Mouse (Mus musculus) CH12.LX (cell line): ENCODE results near the gene Nhp2. TPM values are rescaled to one million over a fixed set of nuclear protein-coding genes. Genes with fewer than 3 reads are reported as not detected.

Experiments used
- DNase-seq: peaks from one replicate; pipeline ENCODE4 v3.0.0-alpha.2; 2013; ENCODE audit errors: extremely low read depth
- H3K27ac ChIP-seq: 2 replicates; pipeline ENCODE4 v1.5.1; 2012; ENCODE audit warnings: low read depth, mild to moderate bottlenecking, control low read depth, moderate library complexity; ENCODE audit not compliant: insufficient read depth
- H3K27me3 ChIP-seq: replicated peaks from 2 replicates; pipeline ENCODE3; 2012; ENCODE audit warnings: inconsistent platforms
- H3K36me3 ChIP-seq, 2 experiments: replicated peaks in 1 of 2; 2 replicates each; pipeline versions ENCODE3 to v1.6.1; 2012; ENCODE audit warnings: inconsistent platforms in 1 of 2, low read length in 1 of 2, mild to moderate bottlenecking in 1 of 2, mixed read lengths in 1 of 2, moderate library complexity in 1 of 2; ENCODE audit not compliant: control insufficient read depth in 1 of 2, insufficient read depth in 1 of 2
- H3K4me1 ChIP-seq, 2 experiments: 2 replicates each; pipeline ENCODE4 v1.6.1; 2012; ENCODE audit warnings: inconsistent platforms in 1 of 2, moderate library complexity in 1 of 2; ENCODE audit not compliant: insufficient read depth in 2 of 2, control insufficient read depth in 1 of 2
- H3K4me2 ChIP-seq: 2 replicates; pipeline ENCODE4 v1.6.1; 2012; ENCODE audit warnings: low read depth, mild to moderate bottlenecking, control low read depth; ENCODE audit not compliant: poor library complexity, insufficient read depth, severe bottlenecking
- H3K4me3 ChIP-seq, 3 experiments: fragments of 150-350 bp in 1 of 3; sonication (generic) in 1 of 3; replicated peaks in 1 of 3; 2 replicates each; pipeline versions ENCODE3 to v1.5.1; 2011 to 2012; ENCODE audit warnings: low read depth in 2 of 3, low read length in 2 of 3, mild to moderate bottlenecking in 2 of 3, moderate library complexity in 2 of 3, control low read depth in 1 of 3, improper control_type of control experiment in 1 of 3, inconsistent platforms in 1 of 3, mixed read lengths in 1 of 3; ENCODE audit not compliant: poor library complexity in 1 of 3
- H3K79me2 ChIP-seq: replicated peaks from 2 replicates; pipeline ENCODE4 v1.6.1; 2012; ENCODE audit warnings: mild to moderate bottlenecking, moderate library complexity; ENCODE audit not compliant: control insufficient read depth, poor library complexity, insufficient read depth, severe bottlenecking; ENCODE audit errors: extremely low read depth
- H3K9ac ChIP-seq: 2 replicates; pipeline ENCODE4 v1.6.1; 2012; ENCODE audit warnings: low read depth, mild to moderate bottlenecking, control low read depth, moderate library complexity; ENCODE audit not compliant: insufficient read depth
- H3K9me3 ChIP-seq: replicated peaks from 2 replicates; pipeline ENCODE3; 2012; ENCODE audit warnings: low read length, inconsistent platforms, mixed read lengths
- CHD2 ChIP-seq: IDR thresholded peaks from 2 replicates; pipeline ENCODE4 v1.6.1; 2011; ENCODE audit warnings: low read length, improper control_type of control experiment
- ELF1 ChIP-seq: IDR thresholded peaks from 2 replicates; pipeline ENCODE4 v1.6.1; 2014; ENCODE audit warnings: low read depth, mild to moderate bottlenecking, inconsistent platforms, low read length, improper control_type of control experiment
- GABPA ChIP-seq: IDR thresholded peaks from 2 replicates; pipeline ENCODE4 v1.6.1; 2012; ENCODE audit warnings: low read depth, low read length, improper control_type of control experiment, inconsistent platforms; ENCODE audit not compliant: insufficient replicate concordance
- IRF4 ChIP-seq: IDR thresholded peaks from 2 replicates; pipeline ENCODE4 v1.6.1; 2014; ENCODE audit warnings: low read depth, mild to moderate bottlenecking, inconsistent platforms, low read length, improper control_type of control experiment
- JUND ChIP-seq: conservative IDR thresholded peaks from 2 replicates; pipeline ENCODE4 v1.6.1; 2011; ENCODE audit warnings: low read depth, low read length, improper control_type of control experiment
- MAX ChIP-seq: IDR thresholded peaks from 2 replicates; pipeline ENCODE4 v1.6.1; 2011; ENCODE audit warnings: low read length, improper control_type of control experiment
- RCOR1 ChIP-seq: conservative IDR thresholded peaks from 2 replicates; pipeline ENCODE4 v1.6.1; 2012; ENCODE audit warnings: low read depth, mild to moderate bottlenecking, inconsistent platforms, low read length, improper control_type of control experiment
- SIN3A ChIP-seq: IDR thresholded peaks from 2 replicates; pipeline ENCODE4 v1.6.1; 2012; ENCODE audit warnings: low read length, improper control_type of control experiment, inconsistent platforms
- SMC3 ChIP-seq: IDR thresholded peaks from 2 replicates; pipeline ENCODE4 v1.6.1; 2011; ENCODE audit warnings: low read depth, low read length, improper control_type of control experiment
- TBP ChIP-seq: conservative IDR thresholded peaks from 2 replicates; pipeline ENCODE4 v1.6.1; 2011; ENCODE audit warnings: low read depth, low read length, improper control_type of control experiment
- UBTF ChIP-seq: IDR thresholded peaks from 2 replicates; pipeline ENCODE4 v1.6.1; 2012; ENCODE audit warnings: low read depth, mild to moderate bottlenecking, inconsistent platforms, low read length, improper control_type of control experiment, moderate library complexity
- USF2 ChIP-seq: conservative IDR thresholded peaks from 2 replicates; pipeline ENCODE4 v1.6.1; 2011; ENCODE audit warnings: low read depth, low read length, improper control_type of control experiment
- ZKSCAN1 ChIP-seq: IDR thresholded peaks from 2 replicates; pipeline ENCODE4 v1.6.1; 2012; ENCODE audit warnings: low read depth, inconsistent platforms, low read length, improper control_type of control experiment, borderline replicate concordance
- dilution Hi-C: fragments of 300-500 bp; cut with MboI; formaldehyde crosslinking; loops from 2 replicates; pipeline ENCODE4 v1.14.3; 2020; ENCODE audit warnings: low sequenced_read_pairs; ENCODE audit not compliant: extremely low pct_unique_long_range_greater_than_20kb, extremely low pct_ligation_motif_present
- in situ Hi-C: fragments of 300-500 bp; cut with MboI; formaldehyde crosslinking; loops from 3 replicates; pipeline ENCODE4 v1.14.3; 2019; ENCODE audit warnings: low sequenced_read_pairs, low pct_ligation_motif_present, low pct_unique_long_range_greater_than_20kb, mixed read lengths
- polyA plus RNA-seq: library from polyadenylated mRNA; unstranded; fragments of >175 nt; gene quantifications from 2 replicates; pipeline ENCODE4 v1.2.1, GENCODE M21; 2012; ENCODE audit warnings: low read depth; ENCODE audit not compliant: insufficient read length
- total RNA-seq, 2 experiments: library from RNA; depleted of rRNA; stranded (reverse); fragments of 300-350 nt in 1 of 2; fragments of >200 nt in 1 of 2; gene quantifications; 2 replicates each; pipeline ENCODE4 v1.2.3; 2012 to 2014

Gene Nhp2
- total and polyA plus RNA-seq, 3 experiments = 489 to 847 (median 722) TPM

DNA sequence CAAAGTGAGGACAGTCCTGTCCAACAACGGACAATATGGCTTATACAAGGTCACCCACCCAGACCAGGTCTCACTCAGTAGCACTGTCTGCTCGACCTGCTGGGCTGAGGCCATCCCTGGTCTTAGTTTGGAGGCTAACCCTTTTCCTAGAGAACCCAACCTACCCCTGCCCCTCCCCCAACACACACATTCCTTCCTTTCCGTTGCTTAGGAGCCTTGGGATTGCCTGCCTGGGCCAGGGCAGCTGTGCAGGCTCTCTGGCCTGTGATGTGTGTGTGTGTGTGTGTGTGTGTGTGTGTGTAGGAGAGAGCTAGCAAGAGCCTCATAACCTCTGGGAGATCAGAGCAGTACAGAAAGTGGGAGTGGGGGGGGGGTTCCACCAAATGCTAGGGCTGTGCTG lies 29.0 kb downstream of the Nhp2 start:
- peaks cover 6% of the 10 kb centered on the region; the same call in 1 of the 2 replicates for H3K79me2 ChIP-seq
- peak overlapping the region in 1 of 3 experiments; percentile 2 for H3K4me3 ChIP-seq
- peaks cover 44 to 64% of the 10 kb centered on the region in 2 experiments for H3K4me1 ChIP-seq
- peaks cover 9 to 28% of the 10 kb centered on the region in 2 experiments for H3K36me3 ChIP-seq
- in situ Hi-C loops = no loop called here
- H3K27ac ChIP-seq = no peak overlapping the region
- H3K9me3 ChIP-seq = peaks cover 8% of the 10 kb centered on the region
- dilution Hi-C loops = no loop called here
- H3K27me3 ChIP-seq = no peaks in the 10 kb centered on the region
- H3K9ac ChIP-seq = no peak overlapping the region
- H3K4me2 ChIP-seq = peak overlapping the region; percentile 8; the same call in 1 of the 2 replicates
- TF ChIP-seq UBTF (no peak), CHD2 (peak; percentile 37; the same call in 1 of the 2 replicates)
- DNase-seq = no peak

GRCm38 (mm10) chr11:51649111-51649888 lies 29.8 kb downstream of the Nhp2 start:
- peak overlapping the region; percentile 61 for H3K9ac ChIP-seq
- H3K4me3 ChIP-seq = peak overlapping the region; percentile 80 to 99 (median 80)
- peaks cover 8% of the 10 kb centered on the region for H3K9me3 ChIP-seq
- H3K36me3 ChIP-seq = peaks cover 5 to 26% of the 10 kb centered on the region in 2 experiments
- TF ChIP-seq MAX (peak; percentile 30; the same call in 1 of the 2 replicates), IRF4 (no peak), JUND (no peak), RCOR1 (no peak), TBP (no peak), GABPA (no peak)
- peaks cover 40 to 57% of the 10 kb centered on the region in 2 experiments for H3K4me1 ChIP-seq
- no peak for DNase-seq
- dilution Hi-C loops (no loop called here), in situ Hi-C loops (no loop called here)
- H3K79me2 ChIP-seq = peaks cover 6% of the 10 kb centered on the region; the same call in 1 of the 2 replicates
- H3K4me2 ChIP-seq = peak overlapping the region; percentile 41
- H3K27ac ChIP-seq = no peak overlapping the region
- no peaks in the 10 kb centered on the region for H3K27me3 ChIP-seq

DNA sequence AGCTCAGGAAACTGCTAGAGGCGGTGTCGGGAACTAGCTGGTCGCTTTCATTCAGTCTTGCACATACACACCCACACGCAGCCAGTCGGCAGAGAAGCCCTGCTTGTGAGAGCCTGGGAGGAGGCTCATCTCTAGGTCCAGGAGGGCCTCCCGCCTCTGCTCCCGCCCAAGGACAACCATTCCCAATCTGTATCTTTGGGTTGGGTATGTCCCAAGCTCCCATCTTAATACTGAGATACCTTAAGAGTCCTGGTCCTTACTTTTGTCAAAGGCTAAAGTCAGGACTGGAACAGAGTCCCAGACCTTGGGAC lies 30.3 kb downstream of the Nhp2 start:
- H3K9ac ChIP-seq = peak overlapping the region; percentile 61
- in situ Hi-C loops (no loop called here), dilution Hi-C loops (no loop called here)
- H3K9me3 ChIP-seq = peaks cover 8% of the 10 kb centered on the region
- H3K4me2 ChIP-seq = peak overlapping the region; percentile 41
- DNase-seq = no peak
- H3K4me3 ChIP-seq = peak overlapping the region; percentile 80 to 99 (median 80)
- H3K79me2 ChIP-seq = peaks cover 6% of the 10 kb centered on the region; the same call in 1 of the 2 replicates
- H3K36me3 ChIP-seq = peaks cover 8 to 31% of the 10 kb centered on the region in 2 experiments
- peaks cover 35 to 52% of the 10 kb centered on the region in 2 experiments for H3K4me1 ChIP-seq
- no peak overlapping the region for H3K27ac ChIP-seq
- TF ChIP-seq SIN3A = peak; percentile 69; the same call in 1 of the 2 replicates
- TF ChIP-seq ELF1 = no peak
- TF ChIP-seq USF2 = no peak
- TF ChIP-seq SMC3 = no peak
- TF ChIP-seq ZKSCAN1 = no peak
- H3K27me3 ChIP-seq = no peaks in the 10 kb centered on the region
